Mouse (Mus musculus) CD8-positive naive resting alpha-beta T cell, adult 2 months (primary cell): ENCODE measurements around the gene Wsb2.
"Not testable (repeated sequence)": the region's sequence is repeated elsewhere in the genome, so short reads cannot be mapped to it uniquely, and the experiment has no call there.

Source experiments
- DNase-seq, 2 experiments: peaks; one replicate each; pipeline ENCODE4 v3.0.0; 2022; ENCODE audit warnings: low read depth in 2 of 2, low spot score in 2 of 2

Gene Wsb2

DNA sequence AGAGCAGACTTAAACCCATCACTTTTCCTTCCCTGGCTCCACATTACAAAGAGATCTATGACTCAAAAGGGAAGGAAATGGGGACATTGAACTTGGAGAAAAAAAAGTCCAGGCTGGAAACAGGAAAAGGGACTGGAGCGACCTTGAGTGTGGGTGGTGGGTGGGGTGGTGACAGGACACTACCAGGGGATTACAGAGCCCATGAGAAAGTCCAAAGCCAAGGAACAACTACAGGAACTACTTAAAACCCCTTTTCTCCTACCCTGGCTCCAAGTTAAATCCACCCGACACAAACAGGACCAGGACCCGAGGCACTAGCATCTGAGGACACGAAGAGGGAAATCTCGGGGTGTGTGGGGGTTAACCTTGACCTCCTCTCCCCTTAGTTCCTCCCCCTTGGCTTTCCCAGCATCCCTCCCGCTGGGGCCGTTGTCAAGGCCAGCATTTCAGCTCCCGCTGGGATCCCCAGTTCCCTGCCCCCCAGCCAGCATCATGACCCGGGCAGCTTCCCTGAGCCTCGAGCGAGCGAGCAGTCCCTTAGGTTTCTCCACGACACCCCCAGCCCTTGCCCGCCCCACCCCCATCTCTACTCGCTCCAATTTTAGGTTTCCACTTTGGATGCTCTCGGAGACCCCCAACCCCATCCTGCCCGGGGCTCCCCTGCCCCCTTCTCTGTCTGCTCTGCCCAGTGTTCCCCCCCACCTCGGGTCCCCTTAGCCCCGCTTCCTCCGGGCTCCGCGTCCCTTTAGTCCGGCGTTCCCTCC, 557 bp upstream of the Wsb2 start:
- DNase-seq = peak in 1 of 2 experiments; percentile 8

DNA sequence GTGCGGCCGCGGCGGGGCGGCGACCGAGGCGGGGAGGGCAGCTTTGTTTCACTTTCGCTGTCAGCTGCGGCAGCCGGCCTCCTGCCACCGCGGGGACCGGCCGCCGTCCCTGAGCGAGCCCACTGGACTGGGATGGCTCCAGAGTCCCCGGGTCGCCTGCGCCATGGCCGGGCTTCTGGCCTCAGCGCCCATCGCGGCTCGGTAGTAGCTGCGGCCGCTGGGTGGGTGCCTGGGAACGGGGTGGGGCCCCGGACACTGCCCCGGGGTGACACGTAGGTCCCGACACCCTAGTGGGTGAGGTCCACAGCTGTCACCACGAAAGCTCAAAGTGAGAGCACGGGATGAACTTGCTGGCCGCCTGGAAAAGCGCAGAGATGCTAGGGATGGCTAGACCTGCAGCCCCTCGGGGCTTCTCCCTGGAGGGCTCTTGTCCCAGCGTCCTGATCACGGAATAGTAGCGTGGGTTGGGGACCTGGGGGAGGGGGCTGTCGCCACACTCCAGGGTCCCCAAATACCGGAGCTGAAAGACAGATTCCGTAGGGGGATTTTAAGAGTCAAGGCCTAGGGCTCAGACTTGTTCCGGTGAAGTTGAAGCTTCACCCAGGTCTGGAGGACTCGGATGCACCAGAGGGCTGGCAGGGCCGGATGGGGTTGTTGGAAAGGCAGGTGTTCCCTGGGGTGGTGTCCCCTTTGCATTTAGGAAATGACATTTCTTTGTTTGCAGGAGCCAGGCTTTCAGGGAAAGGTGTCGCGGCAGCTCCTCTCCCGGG, 559 bp downstream of the Wsb2 start:
- peak; percentile 19 to 31 for DNase-seq

DNA sequence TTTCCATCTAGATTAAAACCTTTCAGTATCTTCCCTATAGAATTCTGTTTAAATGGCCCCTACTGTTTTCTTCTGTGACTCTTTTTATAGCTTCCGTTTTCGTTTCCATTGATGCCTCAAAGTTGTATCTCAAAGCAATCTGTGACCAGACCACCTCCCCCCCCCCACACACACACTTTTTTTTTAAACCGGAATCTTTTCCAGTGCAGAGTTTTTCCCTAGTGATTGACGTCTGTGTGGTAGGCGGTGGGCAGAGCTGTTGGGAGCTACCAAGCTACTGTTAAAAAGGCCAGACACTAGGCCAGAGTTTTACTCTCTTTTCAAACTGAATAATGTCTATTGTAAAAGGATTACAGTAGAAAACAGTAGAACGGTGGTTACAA, 1.1 kb downstream of the Wsb2 start:
- no peak for DNase-seq

DNA sequence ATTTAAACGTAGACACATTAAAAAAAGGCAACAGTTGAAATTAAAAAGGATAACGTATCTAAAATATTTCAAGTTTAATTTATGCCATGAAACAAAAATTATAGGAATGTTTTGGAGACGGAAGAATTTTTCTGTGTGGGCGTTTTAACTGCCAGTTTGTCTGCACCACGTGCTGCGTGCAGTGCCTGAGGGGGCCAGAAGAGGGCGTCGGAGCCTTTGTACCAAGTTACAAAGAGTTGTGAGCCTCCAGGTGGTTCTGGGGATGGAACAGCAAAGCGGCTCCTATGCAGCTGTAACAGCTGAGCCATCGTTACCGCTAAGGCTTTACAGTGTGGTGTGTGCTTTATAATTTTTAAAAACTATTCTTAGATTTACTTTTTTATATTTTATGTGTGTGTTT, 1.6 kb downstream of the Wsb2 start:
- DNase-seq = peak; percentile 59 to 74

DNA sequence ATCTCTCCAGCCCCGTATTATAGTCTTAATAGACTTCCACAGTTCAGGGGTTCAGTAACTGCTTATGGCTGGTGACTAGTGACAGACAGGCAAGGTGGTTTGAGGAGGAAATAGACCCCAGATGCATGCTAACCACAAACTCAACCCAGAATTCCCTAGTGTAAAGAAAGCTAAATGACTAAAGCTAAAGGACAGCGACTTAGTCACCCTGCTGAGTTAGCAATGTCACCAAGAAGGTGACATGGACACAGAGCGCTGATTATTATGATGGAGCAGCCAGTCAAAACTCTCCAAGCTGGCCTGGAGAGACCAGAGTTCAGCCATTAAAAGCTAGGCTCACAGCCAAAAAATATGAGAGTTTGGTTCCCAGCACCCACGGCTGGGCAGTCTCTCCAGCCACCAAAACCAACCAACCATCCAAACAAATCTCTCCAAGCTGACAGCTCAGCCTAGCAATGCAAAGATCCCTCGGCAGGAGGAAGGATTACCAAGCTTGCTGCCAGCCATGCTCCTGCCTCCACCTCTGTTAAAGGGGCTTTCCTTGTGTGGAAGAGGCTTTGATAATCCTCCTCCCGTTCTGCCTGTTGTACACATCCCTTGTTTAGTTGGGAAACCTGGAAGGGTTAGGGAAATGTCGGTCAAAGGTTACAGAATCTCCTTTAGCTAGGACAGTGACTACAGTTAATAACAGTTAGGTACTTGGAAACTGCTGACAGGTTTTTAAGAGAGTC, 2.6 kb downstream of the Wsb2 start:
- DNase-seq = no peak

DNA sequence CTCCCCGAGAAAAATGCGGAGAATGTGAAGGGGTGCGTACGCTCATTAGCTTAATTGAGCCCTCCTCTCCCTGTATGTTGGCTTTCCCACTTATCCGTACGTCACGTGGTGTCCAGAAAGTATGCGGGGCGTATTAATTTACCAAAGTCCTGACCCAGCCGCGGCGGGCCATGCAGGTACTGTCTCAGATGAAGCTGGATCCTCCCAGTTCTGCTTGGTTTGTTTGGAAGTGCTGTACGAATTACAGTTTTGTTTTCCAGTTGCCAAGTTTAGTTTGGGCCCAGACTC, 3.1 kb downstream of the Wsb2 start:
- no peak for DNase-seq

DNA sequence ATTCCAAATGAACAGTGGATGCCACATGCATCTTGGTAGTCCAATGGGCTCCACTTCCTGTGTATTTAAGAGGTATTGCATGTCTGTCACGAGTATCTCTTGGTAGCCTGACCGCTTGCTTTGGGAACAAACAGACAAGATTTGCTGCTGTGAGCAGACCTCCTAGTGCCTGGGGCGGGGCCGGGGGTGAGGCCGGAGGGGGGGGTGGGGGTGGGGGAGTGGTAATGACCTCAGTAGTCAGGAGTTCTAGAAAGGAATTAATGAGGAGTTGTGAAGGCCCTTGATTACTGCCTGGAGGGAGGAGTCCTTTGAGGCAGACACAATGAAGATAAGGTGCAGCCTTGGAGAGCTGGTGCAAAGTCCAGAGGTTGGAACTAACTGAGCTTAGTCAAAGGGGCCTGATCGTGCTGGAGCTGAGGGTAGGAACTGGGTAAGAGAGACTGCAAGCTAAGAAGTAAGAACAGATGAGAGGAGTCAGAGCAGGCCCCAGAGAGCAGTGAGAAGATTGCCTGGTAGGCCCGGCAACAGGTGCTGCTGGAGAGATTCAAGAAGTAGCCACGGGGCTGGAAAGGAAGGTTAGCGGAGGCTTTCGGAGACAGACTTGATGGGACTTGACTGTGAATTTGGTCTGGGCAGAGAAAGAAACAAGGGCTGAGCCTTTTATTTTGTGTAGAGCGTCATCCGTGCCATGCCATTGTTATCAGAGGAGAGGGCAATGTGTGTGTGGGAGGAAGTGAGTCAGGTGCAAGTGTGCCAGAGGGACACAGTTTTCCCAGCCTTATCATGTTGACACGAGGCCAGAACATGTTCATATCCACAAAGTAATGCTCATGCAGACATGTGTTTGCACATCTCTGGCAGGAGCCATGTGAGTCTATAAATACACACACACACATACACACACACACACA, 3.8 kb downstream of the Wsb2 start:
- no peak for DNase-seq

DNA sequence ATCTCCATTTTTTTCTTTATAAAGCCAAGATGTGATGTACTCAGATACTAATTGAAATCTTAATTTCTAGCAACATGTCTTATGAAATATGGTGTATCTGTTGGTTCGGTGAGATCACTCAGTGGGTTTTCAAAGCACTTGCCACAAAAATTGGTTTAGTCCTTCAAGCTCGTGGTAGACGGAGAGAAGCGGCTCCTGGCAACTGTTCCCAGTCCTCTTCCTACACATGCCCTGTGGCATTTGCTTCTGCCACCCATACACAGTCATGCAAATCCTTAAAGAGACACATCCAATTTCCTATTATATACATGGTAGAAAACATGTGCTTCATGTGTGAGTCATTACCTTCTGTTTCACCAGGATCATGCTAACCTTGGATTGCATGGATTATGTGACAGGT, 4.5 kb downstream of the Wsb2 start:
- DNase-seq = no peak

DNA sequence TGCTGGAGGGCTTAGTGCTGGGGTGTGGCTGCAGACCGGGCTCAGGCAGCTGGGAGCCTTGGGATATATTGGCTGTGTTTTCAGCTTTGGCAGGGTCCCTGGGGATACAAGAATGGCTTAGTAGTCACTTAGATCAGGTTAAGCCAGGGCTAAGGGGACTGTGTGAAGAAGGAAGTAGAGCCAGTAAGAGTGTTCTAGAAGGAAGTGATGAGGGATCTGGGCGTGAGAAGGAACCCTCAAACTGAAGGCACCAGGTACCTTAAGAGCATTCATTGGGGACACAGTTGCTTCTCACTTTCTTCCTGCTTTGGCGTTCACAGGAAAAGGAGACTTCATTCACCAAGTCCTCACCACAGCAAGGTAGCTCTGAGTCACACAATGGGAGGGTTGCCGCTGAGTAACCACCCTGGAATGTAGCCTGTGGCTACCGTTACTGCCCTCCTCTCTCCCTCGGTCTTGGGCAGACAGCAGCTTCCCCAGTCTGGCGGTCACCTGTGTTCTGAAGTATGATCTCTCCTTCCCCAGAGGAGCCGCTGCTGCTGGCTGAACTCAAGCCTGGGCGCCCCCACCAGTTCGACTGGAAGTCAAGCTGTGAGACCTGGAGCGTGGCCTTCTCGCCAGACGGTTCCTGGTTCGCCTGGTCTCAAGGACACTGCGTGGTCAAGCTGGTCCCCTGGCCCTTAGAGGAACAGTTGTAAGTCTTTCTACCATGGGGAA, 6.1 kb downstream of the Wsb2 start:
- DNase-seq = no peak

DNA sequence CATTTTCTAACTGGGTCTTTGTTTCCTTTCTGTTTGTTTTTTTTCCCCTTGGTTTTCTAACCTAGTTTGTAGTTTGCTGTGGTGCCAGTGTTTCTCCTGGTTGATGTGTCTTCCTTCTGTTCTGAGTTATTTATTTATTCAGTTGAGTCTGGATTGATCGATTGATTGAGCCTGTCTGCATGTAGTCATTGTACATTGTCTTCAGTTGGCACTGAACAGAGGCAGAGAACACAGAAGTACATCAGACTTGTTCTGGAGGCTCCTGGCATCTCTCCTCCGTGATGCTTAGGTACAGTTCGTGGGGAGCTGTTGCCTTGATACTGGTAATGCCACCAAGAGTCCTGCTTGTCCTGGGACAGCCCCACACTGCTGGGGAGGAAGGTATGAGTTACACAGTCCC, 7.7 kb downstream of the Wsb2 start:
- no peak for DNase-seq

DNA sequence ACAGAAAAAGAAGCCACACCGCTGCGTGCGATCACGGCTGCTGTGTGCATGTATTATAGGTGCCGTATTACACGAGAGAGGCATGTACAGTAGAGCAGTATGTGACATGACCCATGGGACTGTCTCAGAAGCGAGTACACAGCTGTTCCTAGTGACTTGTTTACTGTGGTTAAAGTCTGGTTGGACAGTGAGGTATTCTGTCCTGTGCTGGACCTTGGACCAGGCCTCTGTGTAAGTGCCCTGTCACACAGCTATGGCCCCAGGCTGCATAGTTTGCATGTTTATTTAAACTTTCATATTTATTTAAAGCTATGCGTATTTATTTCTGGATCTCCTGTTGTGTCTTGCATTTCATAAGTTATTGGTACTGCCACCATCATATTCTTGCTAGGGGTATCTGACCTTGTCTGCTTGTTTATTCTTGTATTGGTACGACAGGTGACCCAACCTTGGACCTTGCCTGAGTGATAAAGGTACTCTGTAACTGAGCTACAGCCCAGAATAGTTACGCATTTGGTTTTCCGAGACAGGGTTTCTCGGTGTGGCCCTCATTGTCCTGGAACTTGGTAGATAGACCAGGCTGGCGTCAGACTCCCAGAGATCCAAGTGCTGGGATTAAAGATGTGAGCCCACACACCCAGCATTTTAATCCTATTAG, 8.9 kb downstream of the Wsb2 start:
- no peak for DNase-seq

DNA sequence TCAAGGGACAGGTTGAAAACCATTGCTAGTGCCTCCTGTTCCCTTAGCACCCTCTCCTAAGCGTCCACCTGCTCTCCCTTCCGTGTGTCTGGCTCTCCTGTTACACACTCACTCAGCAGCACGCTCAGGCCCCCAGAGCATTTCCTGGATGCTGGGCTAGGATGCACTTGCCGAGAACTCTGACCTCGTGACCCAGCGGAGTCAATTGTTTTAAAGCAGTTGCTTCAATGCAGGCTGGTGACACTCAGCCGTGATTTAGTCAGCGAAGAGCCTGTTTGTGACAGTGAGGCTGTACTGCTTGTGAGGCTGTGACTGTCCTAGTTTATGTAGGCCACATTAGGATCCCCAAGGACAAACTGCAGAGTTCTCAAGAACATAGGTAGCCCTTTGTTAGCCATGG, 10.1 kb downstream of the Wsb2 start:
- no peak for DNase-seq

DNA sequence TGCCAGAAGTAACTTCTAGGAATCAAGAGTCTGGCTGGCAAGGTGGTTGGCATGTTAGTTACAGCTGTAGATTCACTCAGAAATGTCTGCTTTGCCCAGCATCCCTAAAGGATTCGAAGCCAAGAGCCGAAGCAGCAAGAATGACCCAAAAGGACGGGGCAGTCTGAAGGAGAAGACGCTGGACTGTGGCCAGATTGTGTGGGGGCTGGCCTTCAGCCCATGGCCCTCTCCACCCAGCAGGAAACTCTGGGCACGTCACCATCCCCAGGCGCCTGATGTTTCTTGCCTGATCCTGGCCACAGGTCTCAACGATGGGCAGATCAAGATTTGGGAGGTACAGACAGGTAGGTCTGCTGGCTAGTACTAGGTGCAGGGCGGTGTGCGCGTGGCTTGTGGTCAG, 13.5 kb downstream of the Wsb2 start:
- DNase-seq = no peak

DNA sequence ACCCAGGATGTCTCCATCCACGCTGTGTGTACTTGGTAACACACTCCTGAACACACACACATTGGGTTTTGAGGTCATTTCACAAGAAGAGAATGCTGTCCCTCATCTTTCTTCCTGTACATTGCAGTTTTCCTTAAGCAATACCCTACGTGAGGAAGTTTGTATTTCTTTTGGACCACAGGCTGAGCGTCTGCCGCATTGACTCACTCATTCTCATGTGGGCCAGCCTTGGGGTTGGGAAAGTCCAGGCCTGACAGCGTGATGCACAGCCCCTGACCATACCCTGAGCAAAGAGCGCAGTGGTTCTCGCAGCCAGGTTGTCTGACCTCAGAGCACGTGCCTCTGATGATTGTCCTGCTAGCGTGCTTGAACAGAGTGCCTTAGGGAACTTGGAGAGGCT, 16.3 kb downstream of the Wsb2 start:
- DNase-seq = no peak

DNA sequence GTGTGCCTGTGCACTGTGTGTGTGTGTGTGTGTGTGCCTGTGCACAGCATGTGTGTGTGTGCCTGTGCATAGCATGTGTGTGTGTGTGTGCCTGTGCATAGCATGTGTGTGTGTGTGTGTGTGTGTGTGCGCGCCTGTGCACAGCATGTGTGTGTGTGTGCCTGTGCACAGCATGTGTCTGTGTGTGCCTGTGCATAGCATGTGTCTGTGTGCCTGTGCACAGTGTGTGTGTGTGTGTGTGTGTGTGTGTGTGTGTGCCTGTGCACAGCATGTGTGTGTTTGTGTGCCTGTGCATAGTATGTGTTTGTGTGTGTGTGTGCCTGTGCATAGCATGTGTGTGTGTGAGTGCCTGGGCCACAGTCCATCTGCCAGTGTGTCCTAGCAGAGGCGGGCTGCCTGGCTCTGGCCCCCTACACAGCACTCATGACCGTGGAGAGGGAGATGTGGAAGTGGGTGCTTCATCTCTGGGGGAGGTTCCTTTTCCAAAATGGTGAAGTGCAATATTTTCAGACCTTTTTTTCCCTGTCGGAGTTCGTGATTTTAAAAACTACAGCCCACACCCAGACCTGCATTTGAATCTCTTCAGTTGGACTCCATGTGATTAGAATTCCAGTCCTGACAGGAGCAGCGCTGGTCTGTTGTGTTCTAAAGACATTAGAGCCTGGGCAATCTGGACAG, 17.4 kb downstream of the Wsb2 start:
- no peak for DNase-seq

DNA sequence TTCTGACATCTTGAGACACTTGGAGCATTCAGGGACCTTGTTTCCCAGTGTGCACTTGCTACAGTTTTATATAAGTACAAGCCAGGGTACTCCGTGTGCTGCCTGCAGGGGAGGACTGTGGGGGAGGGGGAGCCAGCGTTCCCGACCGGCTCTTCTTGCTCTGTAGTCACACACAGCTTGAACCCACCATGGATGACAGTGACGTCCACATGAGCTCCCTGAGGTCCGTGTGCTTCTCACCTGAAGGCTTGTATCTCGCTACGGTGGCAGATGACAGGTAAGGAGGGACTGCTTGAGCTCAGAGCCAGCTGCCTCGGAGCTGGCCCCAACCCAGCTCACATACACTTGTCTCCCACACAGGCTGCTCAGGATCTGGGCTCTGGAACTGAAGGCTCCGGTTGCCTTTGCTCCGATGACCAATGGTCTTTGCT, 19.2 kb downstream of the Wsb2 start:
- no peak for DNase-seq

DNA sequence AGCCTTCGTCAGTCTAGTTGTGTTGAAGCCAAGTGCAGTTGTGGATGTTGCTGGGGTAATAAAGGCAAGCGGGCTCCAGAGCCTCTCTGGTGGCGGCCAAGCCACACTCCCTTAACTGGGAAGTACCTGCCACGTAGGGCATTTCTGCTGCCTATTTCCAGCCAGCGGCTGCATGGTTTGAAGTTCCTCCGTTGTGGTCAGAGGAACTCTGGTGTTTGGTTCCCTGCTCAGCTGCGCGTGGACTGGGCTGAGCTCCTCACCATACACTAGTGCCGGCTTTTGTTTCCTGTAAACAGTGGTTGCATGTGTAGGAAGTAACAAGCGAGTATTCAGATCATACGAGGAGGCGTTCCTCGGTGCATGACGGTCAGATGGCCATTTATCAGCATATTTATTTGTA, 20.6 kb downstream of the Wsb2 start:
- not testable (repeated sequence) for DNase-seq

DNA sequence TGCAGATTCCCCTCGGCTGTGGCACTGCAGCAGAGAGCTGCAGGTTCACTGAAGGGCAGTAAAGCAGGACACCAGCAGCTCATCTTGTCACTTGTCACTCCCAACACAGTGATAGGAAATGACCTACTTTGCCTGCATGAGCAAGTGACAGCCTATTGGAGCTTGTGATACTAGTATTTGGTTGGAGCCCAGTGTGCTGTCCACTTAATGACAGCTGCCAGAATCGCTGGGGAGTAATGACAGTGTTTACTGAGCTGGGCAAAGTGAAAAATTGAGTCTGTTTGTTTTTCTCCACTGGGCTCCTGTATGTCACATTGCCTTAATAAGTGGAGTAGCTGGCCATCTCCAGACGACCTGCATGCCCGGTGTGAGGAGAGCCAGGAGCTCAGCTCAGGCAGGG, 23.1 kb downstream of the Wsb2 start:
- no peak for DNase-seq

DNA sequence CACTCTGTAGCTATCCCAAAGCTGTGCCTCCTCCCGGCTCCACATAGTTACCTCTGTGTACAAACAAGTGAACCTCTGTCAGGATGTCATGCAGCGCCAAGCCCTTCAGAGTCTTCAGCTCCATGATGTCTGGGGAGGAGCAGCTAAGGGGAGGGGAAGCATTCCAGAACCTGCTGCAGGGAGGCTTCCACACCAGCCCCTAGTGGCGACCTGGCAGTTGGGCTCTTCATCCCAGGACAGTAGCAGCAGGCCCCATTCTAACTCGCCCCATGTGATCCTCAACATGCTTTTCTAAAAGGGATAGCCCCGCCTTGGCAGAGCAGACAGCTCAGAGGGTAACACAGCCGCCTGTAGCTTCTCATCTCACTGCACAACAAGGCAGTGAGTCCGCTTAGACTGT, 24.7 kb downstream of the Wsb2 start:
- no peak for DNase-seq

DNA sequence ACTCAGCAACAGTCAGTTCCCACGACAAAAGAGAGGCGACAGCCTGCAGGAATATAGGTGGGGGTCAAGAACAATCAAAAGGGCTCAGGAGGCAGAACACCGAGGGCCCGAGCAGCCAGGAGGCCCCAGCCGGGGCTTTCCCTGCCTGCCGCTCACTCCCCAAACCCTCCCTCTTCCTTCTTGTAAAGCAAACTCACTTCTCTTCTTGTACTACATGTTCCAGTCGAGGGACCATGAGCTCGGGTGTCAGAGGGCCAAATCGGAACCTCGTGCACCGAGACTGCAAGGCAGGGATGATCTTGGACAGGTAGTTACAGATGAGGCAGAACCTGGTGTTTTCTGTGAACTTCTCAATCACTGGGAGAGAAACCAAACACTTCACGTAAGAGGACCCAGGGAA, 26.1 kb downstream of the Wsb2 start:
- no peak for DNase-seq
